Mouse (Mus musculus) midbrain, embryonic 16.5 days (tissue): ENCODE data around the gene Slc32a1. TPM values are rescaled to one million over a fixed set of nuclear protein-coding genes. Genes with fewer than 3 reads are reported as not detected.

Experiments used
- ATAC-seq: fragments of 200-750 bp; cut with Nextera tagmentation; 2 replicates; pipeline ENCODE4 v1.8.0; 2017; ENCODE audit warnings: moderate TSS enrichment
- H3K27ac ChIP-seq: fragments of 300-500 bp; sonication (generic); 2 replicates; pipeline ENCODE4 v1.5.1; 2014; ENCODE audit warnings: mild to moderate bottlenecking, low read length, mixed read lengths
- H3K27me3 ChIP-seq: fragments of 300-500 bp; sonication (generic); 2 replicates; pipeline ENCODE4 v1.6.1; 2014; ENCODE audit warnings: low read depth, low read length, mixed read lengths; ENCODE audit not compliant: control insufficient read depth, insufficient read depth
- H3K36me3 ChIP-seq: fragments of 300-500 bp; sonication (generic); 2 replicates; pipeline ENCODE4 v1.6.1; 2014; ENCODE audit warnings: mild to moderate bottlenecking, low read length, moderate library complexity, mixed read lengths; ENCODE audit not compliant: control insufficient read depth, insufficient read depth
- H3K4me1 ChIP-seq: fragments of 300-500 bp; sonication (generic); 2 replicates; pipeline ENCODE4 v1.6.1; 2014; ENCODE audit warnings: mild to moderate bottlenecking, low read length, mixed read lengths; ENCODE audit not compliant: control insufficient read depth, insufficient read depth
- H3K4me2 ChIP-seq: fragments of 300-500 bp; sonication (generic); 2 replicates; pipeline ENCODE4 v1.6.1; 2014; ENCODE audit warnings: mild to moderate bottlenecking, low read length, mixed read lengths
- H3K4me3 ChIP-seq: fragments of 300-500 bp; sonication (generic); 2 replicates; pipeline ENCODE4 v1.5.1; 2014; ENCODE audit warnings: low read depth, mild to moderate bottlenecking, low read length, moderate library complexity, mixed read lengths
- H3K9ac ChIP-seq: fragments of 300-500 bp; sonication (generic); 2 replicates; pipeline ENCODE4 v1.6.1; 2014; ENCODE audit warnings: low read depth, low read length, mixed read lengths
- H3K9me3 ChIP-seq: fragments of 300-500 bp; sonication (generic); replicated peaks from 2 replicates; pipeline ENCODE4 v1.6.1; 2014; ENCODE audit warnings: mild to moderate bottlenecking, low read length, mixed read lengths; ENCODE audit not compliant: control insufficient read depth, poor library complexity, severe bottlenecking
- WGBS: fragments of 180-500 bp; shearing (Covaris S2); extraction: QIAGEN DNeasy Blood & Tissue Kit; methylation state at CpG from one replicate; pipeline ENCODE4 v1.1.7; 2014; 5-methylcytosine and 5-hydroxymethylcytosine counted together
- polyA plus RNA-seq: library from polyadenylated mRNA; unstranded; fragments of >200 nt; fragmentation: Nextera tagmentation; extraction: Ambion mirVana; gene quantifications from 2 replicates; pipeline ENCODE4 v1.2.1, GENCODE M21; 2015

Slc32a1 gene
- polyA plus RNA-seq, 1 experiment from 2014 or later, result 8.6 TPM

GRCm38 (mm10) chr2:158642587-158642986 lies 32.0 kb downstream of the Slc32a1 start:
- H3K9ac ChIP-seq, result no peak overlapping the region
- 94% methylated on average over 2 of the region's 2 CpGs for WGBS

GRCm38 (mm10) chr2:158643791-158644190 lies 33.2 kb downstream of the Slc32a1 start:
- no peak overlapping the region for H3K4me3 ChIP-seq
- no peak overlapping the region for H3K4me2 ChIP-seq
- peaks cover 14% of the 10 kb centered on the region; the same call in 1 of the 2 replicates for H3K36me3 ChIP-seq
- no peak for ATAC-seq
- H3K9ac ChIP-seq, result no peak overlapping the region
- no peaks in the 10 kb centered on the region for H3K4me1 ChIP-seq
- H3K27ac ChIP-seq, result no peak overlapping the region
- H3K9me3 ChIP-seq, result no peaks in the 10 kb centered on the region
- H3K27me3 ChIP-seq, result no peaks in the 10 kb centered on the region
- 89% methylated on average over 3 of the region's 3 CpGs for WGBS

More at GRCm38 (mm10) chr2:158642587-158642986, 32.0 kb downstream of the Slc32a1 start:
- Histone ChIP-seq H3K27me3 (no peaks in the 10 kb centered on the region), H3K9me3 (no peaks in the 10 kb centered on the region), H3K27ac (no peak overlapping the region), H3K36me3 (peaks cover 25% of the 10 kb centered on the region; the same call in 1 of the 2 replicates), H3K4me2 (no peak overlapping the region), H3K4me1 (no peaks in the 10 kb centered on the region), H3K4me3 (no peak overlapping the region)
- ATAC-seq, result no peak

GRCm38 (mm10) chr2:158651159-158651908 lies 40.8 kb downstream of the Slc32a1 start:
- WGBS, result 50% methylated on average over 7 of the region's 7 CpGs
- Histone ChIP-seq H3K4me2 (no peak overlapping the region), H3K9me3 (no peaks in the 10 kb centered on the region), H3K27ac (no peak overlapping the region), H3K27me3 (no peaks in the 10 kb centered on the region), H3K36me3 (no peaks in the 10 kb centered on the region), H3K4me3 (no peak overlapping the region), H3K9ac (no peak overlapping the region), H3K4me1 (no peaks in the 10 kb centered on the region)
- ATAC-seq, result no peak

DNA sequence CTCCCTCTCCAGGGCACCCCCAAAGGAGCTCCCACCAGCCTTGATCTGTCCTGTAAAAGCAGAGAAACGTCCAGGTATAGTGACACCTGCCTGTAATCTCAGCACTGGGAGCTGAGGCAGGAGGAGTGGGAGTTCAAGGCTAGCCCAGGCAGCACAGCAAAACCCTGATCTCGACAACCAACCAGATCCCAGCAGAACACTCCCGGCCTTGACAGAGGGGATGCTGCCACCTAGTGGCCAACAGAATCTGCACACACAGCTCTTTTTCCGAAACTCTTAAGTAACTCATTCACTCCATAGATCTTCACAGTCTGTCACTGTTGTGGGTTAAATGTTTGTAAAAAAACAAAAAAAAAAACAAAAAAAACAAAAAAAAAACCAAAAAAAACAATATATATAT lies 42.4 kb downstream of the Slc32a1 start:
- peak; percentile 54; the same call in 1 of the 2 replicates for ATAC-seq
- Histone ChIP-seq H3K27me3 (no peaks in the 10 kb centered on the region), H3K4me3 (no peak overlapping the region), H3K4me2 (no peak overlapping the region), H3K27ac (no peak overlapping the region), H3K9ac (no peak overlapping the region), H3K36me3 (no peaks in the 10 kb centered on the region), H3K9me3 (no peaks in the 10 kb centered on the region), H3K4me1 (no peaks in the 10 kb centered on the region)
- 7% methylated on average over 4 of the region's 4 CpGs for WGBS

GRCm38 (mm10) chr2:158654717-158655116 lies 44.1 kb downstream of the Slc32a1 start:
- H3K9ac ChIP-seq, result no peak overlapping the region
- no peaks in the 10 kb centered on the region for H3K27me3 ChIP-seq
- no peak overlapping the region for H3K4me2 ChIP-seq
- H3K27ac ChIP-seq, result no peak overlapping the region
- H3K4me3 ChIP-seq, result no peak overlapping the region
- no peaks in the 10 kb centered on the region for H3K9me3 ChIP-seq
- H3K4me1 ChIP-seq, result no peaks in the 10 kb centered on the region
- 85% methylated on average over 9 of the region's 9 CpGs for WGBS
- H3K36me3 ChIP-seq, result no peaks in the 10 kb centered on the region
- ATAC-seq, result no peak

GRCm38 (mm10) chr2:158655806-158656205 lies 45.2 kb downstream of the Slc32a1 start:
- no peak overlapping the region for H3K4me2 ChIP-seq
- H3K4me1 ChIP-seq, result no peaks in the 10 kb centered on the region
- H3K27me3 ChIP-seq, result no peaks in the 10 kb centered on the region
- no peak overlapping the region for H3K9ac ChIP-seq
- H3K9me3 ChIP-seq, result no peaks in the 10 kb centered on the region
- H3K4me3 ChIP-seq, result no peak overlapping the region
- no peaks in the 10 kb centered on the region for H3K36me3 ChIP-seq
- ATAC-seq, result no peak
- WGBS, result 88% methylated on average over 4 of the region's 4 CpGs
- H3K27ac ChIP-seq, result no peak overlapping the region

DNA sequence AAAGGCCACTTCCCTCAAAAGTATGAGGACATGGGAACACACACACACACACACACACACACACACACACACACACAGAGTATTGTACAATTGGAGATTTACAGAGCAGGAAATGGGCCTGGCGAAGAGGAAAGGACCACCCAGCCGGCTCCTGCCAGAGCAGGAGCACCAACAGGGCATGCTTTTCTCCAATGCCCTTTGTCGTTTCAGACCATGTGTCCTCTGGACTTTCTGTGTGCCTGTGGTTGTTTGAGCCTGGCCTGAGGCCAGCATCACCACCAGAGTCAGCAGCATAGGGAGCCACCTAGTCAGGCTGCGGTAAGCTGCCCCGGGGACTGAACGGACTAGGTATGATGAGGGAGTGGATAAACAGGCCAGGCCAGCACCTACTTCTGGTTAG lies 48.3 kb downstream of the Slc32a1 start:
- no peaks in the 10 kb centered on the region for H3K27me3 ChIP-seq
- H3K27ac ChIP-seq, result no peak overlapping the region
- H3K4me2 ChIP-seq, result no peak overlapping the region
- no peaks in the 10 kb centered on the region for H3K9me3 ChIP-seq
- H3K9ac ChIP-seq, result no peak overlapping the region
- WGBS, result 53% methylated on average over 6 of the region's 6 CpGs
- no peaks in the 10 kb centered on the region for H3K4me1 ChIP-seq
- no peaks in the 10 kb centered on the region for H3K36me3 ChIP-seq
- no peak overlapping the region for H3K4me3 ChIP-seq
- ATAC-seq, result no peak

GRCm38 (mm10) chr2:158659346-158659745 lies 48.8 kb downstream of the Slc32a1 start:
- H3K4me1 ChIP-seq, result no peaks in the 10 kb centered on the region
- 78% methylated on average over 3 of the region's 3 CpGs for WGBS
- no peaks in the 10 kb centered on the region for H3K9me3 ChIP-seq
- no peak overlapping the region for H3K9ac ChIP-seq
- no peak overlapping the region for H3K27ac ChIP-seq
- H3K4me2 ChIP-seq, result no peak overlapping the region
- ATAC-seq, result no peak
- H3K27me3 ChIP-seq, result no peaks in the 10 kb centered on the region
- H3K36me3 ChIP-seq, result no peaks in the 10 kb centered on the region
- H3K4me3 ChIP-seq, result no peak overlapping the region

- Histone ChIP-seq H3K27ac (no peak within 1 kb of the TSS), H3K36me3 (no peaks in the 10 kb centered on the region)
Observed at GRCm38 (mm10) chr2:158665098-158665497, 54.5 kb downstream of the Slc32a1 start, which contains the start of gene Ppp1r16b. Ppp1r16b (plus strand) TSS chr2:158665398.

More at GRCm38 (mm10) chr2:158665098-158665497, 54.5 kb downstream of the Slc32a1 start, which contains the start of gene Ppp1r16b:
- H3K9ac ChIP-seq, result no peak within 1 kb of the TSS; the same call in 1 of the 2 replicates
- no peak for ATAC-seq
- peaks cover 17% of the 10 kb centered on the region for H3K4me1 ChIP-seq
- H3K9me3 ChIP-seq, result no peaks in the 10 kb centered on the region
- WGBS, result 86% methylated on average over 4 of the region's 4 CpGs
- no peaks in the 10 kb centered on the region for H3K27me3 ChIP-seq
- H3K4me2 ChIP-seq, result no peak within 1 kb of the TSS
- H3K4me3 ChIP-seq, result no peak within 1 kb of the TSS
